Mouse (Mus musculus) erythroblast, adult 5-6 weeks (primary cell): Measurements from ENCODE around the gene Lat2. TPM values are rescaled to one million over a fixed set of nuclear protein-coding genes. Genes with fewer than 3 reads are reported as not detected.

Experiments used
- ATAC-seq: replicated peaks from 2 replicates; pipeline ENCODE4 v1.8.0; 2016; ENCODE audit warnings: moderate number of reproducible peaks, mild to moderate bottlenecking, moderate TSS enrichment, inconsistent platforms; ENCODE audit not compliant: poor library complexity, low FRiP score, severe bottlenecking
- total RNA-seq, 2 experiments: library from RNA; stranded (forward) in 1 of 2; stranded (reverse) in 1 of 2; fragments of 150-400 nt in 1 of 2; fragments of 200-764, 138-1000 nt in 1 of 2; gene quantifications; 2 replicates each; pipeline versions ENCODE4 v1.2.3 to v1.2.4; 2015 to 2017; ENCODE audit warnings: low replicate concordance in 2 of 2

Gene Lat2
- total RNA-seq, 2 experiments from 2014 or later = 1.5 to 10.9 TPM

DNA sequence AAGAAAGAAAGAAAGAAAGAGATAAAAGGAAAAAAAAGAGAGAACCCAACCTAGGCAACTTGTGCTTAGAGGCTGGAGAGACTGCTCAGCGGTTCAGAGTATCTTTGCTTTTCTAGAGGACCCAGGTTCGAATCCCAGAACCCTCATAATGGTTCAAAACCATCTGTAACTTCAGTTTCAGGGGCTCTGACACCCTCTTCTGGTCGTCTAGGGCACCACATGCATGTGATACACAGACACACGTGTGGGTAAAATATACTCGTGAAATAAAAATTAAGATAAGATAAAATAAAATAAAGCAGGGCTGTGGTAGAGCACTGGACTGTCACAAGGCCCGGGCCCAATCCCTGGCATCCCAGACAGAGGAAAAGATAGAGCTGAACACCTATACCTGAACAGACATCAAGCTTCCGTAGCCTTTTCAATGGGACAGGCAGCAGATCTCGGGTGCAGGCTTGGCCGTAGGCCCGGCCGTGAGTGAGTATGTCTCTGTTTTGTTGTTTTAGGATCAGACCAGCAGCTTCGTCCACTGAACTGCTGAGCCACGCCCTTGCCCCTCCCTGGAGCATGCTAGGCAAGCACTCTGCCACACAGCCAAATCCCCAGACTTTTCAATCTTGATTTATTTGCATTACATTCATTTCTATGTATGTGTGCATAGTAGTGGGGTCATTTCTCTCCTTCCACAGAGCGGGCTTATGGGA, 38.2 kb downstream of the Lat2 start:
- peak; percentile 55; the same call in 1 of the 2 replicates for ATAC-seq

GRCm38 (mm10) chr5:134575833-134576232, 39.0 kb downstream of the Lat2 start:
- ATAC-seq = no peak

DNA sequence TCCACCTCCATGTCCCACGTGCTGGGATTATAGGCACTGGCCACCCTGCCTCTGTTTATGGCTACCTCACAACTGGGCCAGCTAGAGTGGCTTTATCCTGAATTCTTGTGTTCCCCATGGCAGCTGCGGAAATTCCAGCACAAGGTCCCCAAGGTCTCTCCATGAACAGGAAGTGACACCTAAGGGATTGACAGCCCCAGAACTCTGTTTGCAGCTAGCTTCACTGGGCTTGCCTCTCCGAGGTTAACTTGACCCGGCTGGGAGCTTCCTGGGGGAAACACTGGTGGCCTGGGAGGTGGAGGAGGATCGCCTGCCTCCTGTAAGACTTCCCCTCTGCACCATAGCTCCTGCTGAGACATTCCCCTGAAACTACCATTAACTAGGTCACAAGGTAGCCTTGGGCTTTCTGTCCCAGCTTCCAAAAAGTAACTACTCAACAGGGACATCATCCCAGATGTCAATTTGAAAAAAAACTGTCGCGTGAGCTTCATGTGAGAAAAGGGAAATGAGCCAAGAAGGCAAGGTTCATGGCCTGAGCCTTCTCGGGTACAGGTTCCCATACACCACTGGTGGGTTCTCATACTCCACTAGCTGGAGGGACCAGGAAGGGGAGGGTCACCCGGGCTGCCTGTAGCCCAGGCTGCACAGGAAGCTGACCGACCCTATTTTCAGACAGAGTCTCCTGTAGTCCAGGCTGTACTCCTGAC, 42.2 kb downstream of the Lat2 start:
- ATAC-seq = 0 out of 2 replicates have a peak, but pooled peaks have one; percentile 24

DNA sequence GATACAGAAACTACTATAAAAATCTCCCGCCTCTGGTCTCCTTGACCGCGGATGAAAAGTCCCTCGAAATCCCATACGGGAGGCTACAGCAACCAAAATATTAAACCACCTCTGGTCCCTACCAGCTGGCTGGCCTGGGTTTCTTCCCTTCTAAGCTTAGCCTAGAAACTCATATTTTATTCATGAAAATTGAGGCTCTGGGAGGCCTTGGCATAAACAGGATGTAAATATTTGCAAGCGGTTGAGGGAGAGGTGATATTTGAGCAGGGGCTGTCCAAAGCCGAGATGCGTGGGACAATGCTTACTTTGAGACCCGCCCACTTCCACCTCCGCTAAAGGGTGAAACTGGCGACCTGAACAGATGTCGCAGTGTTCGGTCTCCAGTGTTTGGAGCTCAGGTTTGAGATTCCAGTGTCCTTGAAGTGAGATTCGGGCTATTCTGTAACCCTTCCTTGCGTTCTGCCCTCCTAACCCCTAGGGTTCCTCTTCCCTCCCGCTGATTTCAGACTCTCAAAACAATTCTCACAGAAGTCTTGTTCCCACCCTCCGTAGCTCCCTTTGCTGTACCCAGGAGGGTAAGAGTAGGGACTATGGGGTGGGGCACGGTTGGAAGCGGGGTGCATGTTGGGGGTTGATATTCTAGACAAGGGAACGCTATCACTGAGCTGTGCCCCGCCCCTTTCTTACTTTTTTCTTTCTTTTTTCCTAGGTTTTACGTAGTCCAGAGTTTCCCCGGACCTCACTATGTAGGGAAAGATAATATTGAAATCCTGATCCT, 42.9 kb downstream of the Lat2 start:
- ATAC-seq = peak; percentile 55; the same call in 1 of the 2 replicates

- no peak for ATAC-seq
Observed at GRCm38 (mm10) chr5:134568964-134569491, 45.8 kb downstream of the Lat2 start.

DNA sequence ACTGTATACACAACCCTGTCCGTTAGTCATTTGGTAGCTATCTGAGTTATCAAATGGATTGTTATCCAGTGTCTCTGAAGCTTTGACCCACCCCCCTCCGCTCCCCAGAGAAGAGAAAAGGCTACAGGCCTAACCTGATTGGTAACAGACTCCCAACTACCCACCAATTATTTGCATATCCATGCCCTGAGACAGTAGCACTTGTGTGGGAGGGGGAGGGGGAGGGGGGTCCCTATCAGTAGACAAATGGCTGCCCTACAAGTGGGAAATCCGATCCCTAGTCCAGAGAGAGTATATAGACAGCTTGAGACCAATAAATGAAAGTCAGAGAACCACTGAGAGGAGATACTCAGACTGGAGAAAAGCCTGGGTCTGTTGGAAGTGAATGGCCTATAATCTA, 46.8 kb downstream of the Lat2 start:
- ATAC-seq = no peak

DNA sequence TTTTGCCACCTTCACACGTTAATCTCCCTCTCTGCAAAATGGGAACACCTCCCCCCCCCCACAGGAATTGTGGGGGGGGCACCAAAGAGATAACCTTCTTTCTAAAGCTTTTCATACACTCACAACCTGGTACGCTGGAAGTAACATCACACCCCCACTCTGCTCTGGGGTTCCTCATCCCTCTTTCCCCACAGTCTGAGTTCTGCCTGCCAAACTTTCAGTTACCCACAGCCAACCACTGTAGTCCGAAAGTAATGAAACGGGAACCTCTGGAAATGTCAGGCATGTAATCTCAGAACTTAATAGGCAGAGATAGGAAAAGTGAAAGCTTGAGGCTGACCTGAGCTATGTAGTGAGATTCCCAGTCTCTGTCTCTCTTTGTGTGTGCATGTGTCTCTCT, 47.4 kb downstream of the Lat2 start:
- no peak for ATAC-seq

- ATAC-seq = no peak
Observed at GRCm38 (mm10) chr5:134565696-134566095, 49.1 kb downstream of the Lat2 start.

GRCm38 (mm10) chr5:134564272-134564671, 50.6 kb downstream of the Lat2 start:
- no peak for ATAC-seq

DNA sequence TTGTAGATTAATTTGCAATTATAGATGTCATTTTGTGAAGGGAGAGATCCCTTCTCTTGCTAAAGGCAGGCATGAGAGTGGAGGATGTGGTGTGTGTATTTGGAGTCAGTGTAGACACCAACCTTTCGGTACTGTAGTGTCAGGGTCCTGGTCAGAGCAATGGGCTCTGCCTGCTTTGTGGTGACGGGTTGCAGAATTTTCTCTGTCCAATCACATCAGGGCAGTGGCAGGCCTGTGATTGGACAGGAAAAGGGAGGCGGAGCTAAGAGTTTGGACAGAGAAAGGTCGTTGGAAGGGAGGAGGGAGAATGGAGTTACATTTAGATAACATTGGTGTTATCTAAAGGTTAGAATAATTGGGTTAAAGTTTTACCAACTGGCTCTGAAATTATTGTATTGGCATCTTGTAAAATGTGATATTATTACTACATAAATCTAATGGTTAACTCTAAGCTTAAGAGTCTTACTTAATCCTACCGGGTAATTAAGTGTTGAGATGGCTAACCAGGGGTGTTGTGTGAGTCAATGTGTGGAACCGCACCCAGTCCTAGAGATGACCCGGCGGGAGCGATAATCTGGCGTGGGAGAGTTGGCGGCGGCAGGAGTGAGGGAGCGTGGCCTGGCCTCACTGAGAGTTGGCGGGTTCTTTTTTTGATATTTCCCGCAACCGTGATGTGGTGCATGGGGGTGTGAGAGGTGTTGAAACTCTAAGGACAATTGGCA, 54.2 kb downstream of the Lat2 start:
- no peak for ATAC-seq

DNA sequence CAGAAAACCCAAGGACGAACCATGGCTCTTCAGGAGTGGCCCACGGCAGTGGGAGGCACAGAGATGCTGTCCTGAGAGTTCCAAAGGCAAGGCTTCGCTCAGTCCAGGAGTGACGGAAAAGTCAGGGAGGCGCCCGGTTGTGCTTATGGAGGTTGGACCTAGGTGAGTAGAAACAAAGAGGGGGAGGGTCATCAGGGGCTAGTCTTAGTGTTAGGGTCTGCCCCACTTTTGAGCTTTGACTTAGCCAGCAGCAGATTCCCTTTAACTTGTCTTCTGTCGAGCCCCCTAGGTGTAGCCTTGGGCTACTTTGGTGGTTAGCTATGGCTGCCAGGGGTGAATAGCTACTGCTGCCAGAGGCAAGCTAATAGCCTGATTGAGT, 54.8 kb downstream of the Lat2 start, which contains the start of gene Syna:
TSS of gene Syna (minus strand) at position 101 of the 379 bp plus-strand sequence.
- ATAC-seq = no peak

GRCm38 (mm10) chr5:134555463-134556164, 59.2 kb downstream of the Lat2 start:
- ATAC-seq = no peak

DNA sequence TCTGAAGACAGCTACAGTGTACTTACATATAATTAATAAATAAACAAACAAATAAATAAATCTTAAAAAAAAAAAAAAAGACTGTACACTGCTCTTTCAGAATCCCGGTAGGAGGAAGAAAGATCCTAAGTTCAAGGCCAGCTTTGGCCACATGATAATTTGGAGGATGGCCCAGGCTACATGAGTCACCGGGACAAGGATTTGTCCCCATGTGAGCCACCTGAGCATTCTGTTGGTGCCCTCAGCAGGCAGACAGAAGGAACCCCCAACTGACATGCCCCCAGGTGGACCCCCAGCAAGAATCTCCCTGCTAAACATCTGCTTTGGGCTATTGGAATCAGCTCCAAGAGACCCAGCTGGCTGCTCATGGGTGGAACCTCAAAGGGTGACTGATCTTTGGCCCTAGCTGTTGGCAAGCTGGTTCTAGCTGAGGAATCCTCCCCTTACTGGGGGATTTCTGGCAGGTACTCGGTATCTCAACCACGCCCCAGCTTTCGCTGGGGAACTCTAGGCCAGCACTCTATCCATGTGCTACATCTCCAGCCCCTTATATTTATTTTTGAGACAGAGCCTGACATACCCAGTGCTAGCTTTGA, 60.8 kb downstream of the Lat2 start:
- no peak for ATAC-seq

DNA sequence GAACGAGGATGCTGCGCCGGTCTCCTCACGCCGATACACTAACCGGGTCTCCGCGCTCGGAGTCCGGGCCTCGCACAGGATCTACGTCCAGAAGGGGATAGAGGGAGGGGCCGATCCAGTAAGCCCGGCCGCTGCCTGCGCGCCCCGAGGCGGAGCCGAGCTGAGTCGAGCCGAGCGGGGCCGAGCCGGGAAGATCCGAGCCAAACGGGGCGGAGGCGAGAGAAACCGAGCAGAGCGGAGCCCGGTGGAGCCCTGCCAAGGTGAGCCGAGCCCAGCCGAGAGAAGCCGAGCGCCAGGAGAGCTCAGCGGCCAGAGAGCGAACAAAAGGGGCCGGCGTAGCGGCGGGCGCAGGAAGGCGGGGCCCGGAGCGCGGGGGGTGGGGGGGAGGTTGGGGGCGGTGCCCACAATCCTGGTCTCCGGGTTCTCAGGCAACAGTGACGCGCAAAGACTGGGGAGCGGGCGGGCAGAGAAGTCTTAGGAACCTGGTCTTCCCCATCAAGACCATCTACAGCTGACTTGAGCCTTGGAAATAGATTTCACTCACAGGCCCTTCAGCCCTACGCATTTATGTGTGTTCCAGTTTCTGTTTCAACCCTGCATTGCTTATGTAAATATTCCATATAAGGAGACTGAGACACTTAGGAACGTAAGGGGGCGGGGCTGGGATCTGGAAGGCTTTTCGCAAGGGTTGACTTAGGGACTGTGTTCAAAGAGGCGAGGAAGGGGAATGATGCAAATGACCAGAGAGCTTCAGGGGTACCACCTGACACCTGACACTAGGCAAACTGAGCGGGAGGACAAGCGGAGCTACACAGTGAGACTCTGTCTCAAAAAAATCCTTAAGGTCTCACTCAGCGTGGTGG, 62.5 kb downstream of the Lat2 start, which contains the start of gene Clip2:
TSS of gene Clip2 (minus strand) at position 325 of the 863 bp plus-strand sequence.
- peak; percentile 61 for ATAC-seq

GRCm38 (mm10) chr5:134551233-134552109, 63.4 kb downstream of the Lat2 start:
- ATAC-seq = no peak

DNA sequence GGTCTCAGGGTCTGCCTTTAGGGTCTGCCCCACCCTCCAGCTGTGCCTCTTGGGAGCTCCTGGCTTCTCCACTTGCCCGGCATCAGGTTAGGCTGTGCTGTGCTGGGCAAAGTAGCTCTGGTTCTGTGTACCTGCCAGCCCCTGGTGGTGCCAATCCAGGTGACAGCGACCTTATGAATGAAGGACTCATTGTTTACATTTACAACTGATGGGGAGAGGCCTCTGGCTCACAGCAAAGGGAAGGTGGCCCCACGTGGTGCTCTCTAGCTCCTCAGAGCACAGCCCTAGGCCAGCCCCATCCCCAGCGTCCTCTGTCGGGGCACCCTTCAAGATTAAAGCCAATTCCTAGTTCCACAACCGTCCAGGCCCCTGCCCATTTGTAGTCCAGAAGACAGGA, 64.0 kb downstream of the Lat2 start:
- no peak for ATAC-seq
